Mouse (Mus musculus): Measurements from ENCODE around the gene Mei1. TPM values are rescaled to one million over a fixed set of nuclear protein-coding genes. Genes with fewer than 3 reads are reported as not detected.

The Mei1 gene
- polyA plus RNA-seq, 1 experiment from 2014 or later: not detected

DNA sequence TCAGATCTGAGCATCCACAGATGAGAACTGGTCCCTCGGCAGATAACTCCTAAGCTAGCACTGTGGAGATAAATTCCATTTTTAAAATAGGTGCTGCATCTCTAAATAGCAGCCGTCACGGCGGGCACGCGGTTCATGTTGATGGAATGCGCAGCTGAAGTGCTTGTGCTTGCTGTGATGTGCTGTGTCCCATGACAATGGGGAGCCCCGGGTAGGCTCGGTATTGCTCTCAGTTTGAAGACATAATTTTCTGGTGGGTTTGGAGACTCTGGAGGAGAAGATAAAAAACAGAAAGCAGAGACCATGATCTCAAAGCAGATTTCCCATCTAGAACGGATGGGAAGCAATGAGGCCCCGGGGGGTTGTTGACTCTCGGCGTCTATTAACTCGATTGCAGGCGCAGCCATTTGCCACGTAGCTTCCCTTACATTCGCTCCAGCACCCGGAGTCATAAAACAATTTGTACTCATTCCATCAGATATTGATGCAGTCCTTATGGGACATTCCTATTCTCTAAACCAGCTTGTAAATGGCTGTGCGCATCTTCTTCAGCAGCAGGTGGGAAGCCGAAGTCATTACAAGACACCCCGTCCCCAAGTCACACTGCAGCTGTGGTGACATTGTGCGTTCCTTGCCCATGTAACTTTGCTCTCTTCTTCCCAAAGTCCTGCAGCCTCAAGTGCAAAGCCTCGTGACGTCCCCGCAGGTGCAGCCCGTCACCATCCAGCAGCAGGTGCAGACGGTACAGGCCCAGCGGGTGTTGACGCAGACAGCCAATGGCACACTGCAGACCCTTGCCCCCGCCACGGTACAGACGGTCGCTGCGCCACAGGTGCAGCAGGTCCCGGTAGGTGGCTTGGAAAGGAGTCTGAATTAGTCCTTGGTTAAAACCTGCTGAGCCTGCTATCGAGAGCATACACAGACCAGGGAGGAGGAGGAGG lies 100.9 kb downstream of the Mei1 start:
- DNase-seq (ENCODE audit: low spot score): no peak

DNA sequence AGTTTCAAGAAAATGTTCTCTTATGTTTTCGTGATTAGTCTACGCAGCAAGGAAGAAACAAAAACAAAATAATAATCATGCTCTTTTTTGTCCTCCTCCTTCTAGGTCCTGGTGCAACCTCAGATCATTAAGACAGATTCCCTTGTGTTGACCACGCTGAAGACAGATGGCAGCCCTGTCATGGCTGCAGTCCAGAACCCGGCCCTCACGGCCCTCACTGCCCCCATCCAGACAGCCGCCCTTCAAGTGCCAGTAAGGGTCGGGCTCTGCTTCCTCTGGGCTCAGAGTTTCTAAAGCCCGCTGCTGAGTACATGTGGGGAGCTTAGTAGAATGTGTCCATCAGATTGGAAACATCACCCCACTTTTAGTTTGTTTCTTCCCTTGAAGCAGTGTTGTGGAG lies 102.9 kb downstream of the Mei1 start:
- DNase-seq (ENCODE audit: low spot score): no peak

- DNase-seq (ENCODE audit: low spot score): no peak
Measured at GRCm38 (mm10) chr15:82175091-82175490, 105.3 kb downstream of the Mei1 start.

Other genes starting within 250 kb of the Mei1 start
- 28.8 TPM in 2 replicates for gene Tob2, start 211.2 kb upstream of the Mei1 start, polyA plus RNA-seq (2015; fragmentation: Nextera tagmentation; extraction: Ambion mirVana)
- 154 and 161 TPM in 2 replicates for gene Phf5a, start 198.1 kb upstream of the Mei1 start, polyA plus RNA-seq (2015; fragmentation: Nextera tagmentation; extraction: Ambion mirVana)
- 126 and 136 TPM in 2 replicates for gene Aco2, start 197.7 kb upstream of the Mei1 start, polyA plus RNA-seq (2015; fragmentation: Nextera tagmentation; extraction: Ambion mirVana)
- gene Polr3h, start 143.8 kb upstream of the Mei1 start, polyA plus RNA-seq (2015; fragmentation: Nextera tagmentation; extraction: Ambion mirVana): 81.8 and 84.1 TPM in 2 replicates
- gene Csdc2, start 133.2 kb upstream of the Mei1 start, polyA plus RNA-seq (2015; fragmentation: Nextera tagmentation; extraction: Ambion mirVana): 0.62 and 0.88 TPM in 2 replicates
- gene Pmm1, start 109.1 kb upstream of the Mei1 start, polyA plus RNA-seq (2015; fragmentation: Nextera tagmentation; extraction: Ambion mirVana): 45.1 and 50.5 TPM in 2 replicates
- gene 1700029P11Rik, start 89.5 kb upstream of the Mei1 start, polyA plus RNA-seq (2015; fragmentation: Nextera tagmentation; extraction: Ambion mirVana): not detected in 2 replicates
- gene Xrcc6, start 82.2 kb upstream of the Mei1 start, polyA plus RNA-seq (2015; fragmentation: Nextera tagmentation; extraction: Ambion mirVana): 441 and 472 TPM in 2 replicates
- 160 and 169 TPM in 2 replicates for gene Desi1, start 36.1 kb upstream of the Mei1 start, polyA plus RNA-seq (2015; fragmentation: Nextera tagmentation; extraction: Ambion mirVana)
- 387 and 431 TPM in 2 replicates for gene Snu13, start 22.4 kb upstream of the Mei1 start, polyA plus RNA-seq (2015; fragmentation: Nextera tagmentation; extraction: Ambion mirVana)
- 0.04 TPM in 1 of 2 replicates, not detected in the other for gene 4930407I10Rik, start 10.8 kb upstream of the Mei1 start, polyA plus RNA-seq (2015; fragmentation: Nextera tagmentation; extraction: Ambion mirVana)
- 34.1 and 34.4 TPM in 2 replicates for gene Ccdc134, start 57.9 kb downstream of the Mei1 start, polyA plus RNA-seq (2015; fragmentation: Nextera tagmentation; extraction: Ambion mirVana)
- 152 and 161 TPM in 2 replicates for gene Srebf2, start 77.2 kb downstream of the Mei1 start, polyA plus RNA-seq (2015; fragmentation: Nextera tagmentation; extraction: Ambion mirVana)
- gene Shisa8, start 142.8 kb downstream of the Mei1 start, polyA plus RNA-seq (2015; fragmentation: Nextera tagmentation; extraction: Ambion mirVana): 0.15 and 0.26 TPM in 2 replicates
- 0.22 and 0.49 TPM in 2 replicates for gene Tnfrsf13c, start 154.4 kb downstream of the Mei1 start, polyA plus RNA-seq (2015; fragmentation: Nextera tagmentation; extraction: Ambion mirVana)
- 59.3 and 61.5 TPM in 2 replicates for gene Cenpm, start 174.8 kb downstream of the Mei1 start, polyA plus RNA-seq (2015; fragmentation: Nextera tagmentation; extraction: Ambion mirVana)
- not detected in 2 replicates for gene 1500009C09Rik, start 182.4 kb downstream of the Mei1 start, polyA plus RNA-seq (2015; fragmentation: Nextera tagmentation; extraction: Ambion mirVana)
- gene Sept3, start 204.9 kb downstream of the Mei1 start, polyA plus RNA-seq (2015; fragmentation: Nextera tagmentation; extraction: Ambion mirVana): 0.90 and 1.1 TPM in 2 replicates
- 0.22 TPM in 1 of 2 replicates, not detected in the other for gene Wbp2nl, start 229.0 kb downstream of the Mei1 start, polyA plus RNA-seq (2015; fragmentation: Nextera tagmentation; extraction: Ambion mirVana)

Measured in thymus, postnatal 0 days (tissue).